Mouse (Mus musculus) megakaryocyte progenitor cell, adult 5-6 weeks (primary cell): ENCODE results near the gene Dcaf6. TPM values are rescaled to one million over a fixed set of nuclear protein-coding genes. Genes with fewer than 3 reads are reported as not detected.
A peak's percentile ranks its signal among the peaks of the same experiment; 100 is the strongest.

ENCODE experiments used
- ATAC-seq: replicated peaks from 2 replicates; pipeline ENCODE4 v1.8.0; 2016; ENCODE audit warnings: mild to moderate bottlenecking, moderate TSS enrichment, inconsistent platforms; ENCODE audit not compliant: poor library complexity
- total RNA-seq, 2 experiments: library from RNA; stranded (forward) in 1 of 2; stranded (reverse) in 1 of 2; fragments of 157-497, 149-512 nt in 1 of 2; fragments of 200-1000 nt in 1 of 2; gene quantifications; 2 replicates each; pipeline versions ENCODE4 v1.2.3 to v1.2.4; 2015 to 2017

The Dcaf6 gene
- total RNA-seq, 2 experiments from 2014 or later, result 8.9 to 12.9 TPM

GRCm38 (mm10) chr1:165426254-165426653, 34.0 kb downstream of the Dcaf6 start:
- peak; percentile 100 for ATAC-seq

- ATAC-seq, result no peak
These were observed 38.8 kb downstream of the Dcaf6 start for GRCm38 (mm10) chr1:165421357-165421915.

GRCm38 (mm10) chr1:165396401-165396805, 63.9 kb downstream of the Dcaf6 start:
- ATAC-seq, result peak; percentile 66

GRCm38 (mm10) chr1:165395940-165396339, 64.3 kb downstream of the Dcaf6 start:
- ATAC-seq, result peak; percentile 84

GRCm38 (mm10) chr1:165394836-165395235, 65.4 kb downstream of the Dcaf6 start:
- ATAC-seq, result peak; percentile 32

- peak; percentile 45 for ATAC-seq
These were observed 67.2 kb downstream of the Dcaf6 start for GRCm38 (mm10) chr1:165393033-165393432.

GRCm38 (mm10) chr1:165388716-165389115, 71.6 kb downstream of the Dcaf6 start:
- peak; percentile 54 for ATAC-seq

- no peak for ATAC-seq
These were observed 73.8 kb downstream of the Dcaf6 start for GRCm38 (mm10) chr1:165386525-165386923.

GRCm38 (mm10) chr1:165385810-165386524, 74.3 kb downstream of the Dcaf6 start:
- 0 out of 2 replicates have a peak, but pooled peaks have one; percentile 39 for ATAC-seq

GRCm38 (mm10) chr1:165373839-165374238, 86.4 kb downstream of the Dcaf6 start:
- ATAC-seq, result no peak

- no peak for ATAC-seq
These were observed 89.3 kb downstream of the Dcaf6 start for GRCm38 (mm10) chr1:165370990-165371389.

GRCm38 (mm10) chr1:165365057-165365456, 95.2 kb downstream of the Dcaf6 start:
- 0 out of 2 replicates have a peak, but pooled peaks have one; percentile 48 for ATAC-seq

GRCm38 (mm10) chr1:165363271-165363670, 97.0 kb downstream of the Dcaf6 start:
- ATAC-seq, result peak; percentile 29; the same call in 1 of the 2 replicates

- ATAC-seq, result peak; percentile 84
These were observed 103.9 kb downstream of the Dcaf6 start for GRCm38 (mm10) chr1:165356347-165356746.

- ATAC-seq, result no peak
These were observed 111.6 kb downstream of the Dcaf6 start for GRCm38 (mm10) chr1:165348627-165349026.

GRCm38 (mm10) chr1:165344453-165344852, 115.8 kb downstream of the Dcaf6 start:
- ATAC-seq, result peak; percentile 61; the same call in 1 of the 2 replicates

- no peak for ATAC-seq
These were observed 118.1 kb downstream of the Dcaf6 start for GRCm38 (mm10) chr1:165342126-165342525.

GRCm38 (mm10) chr1:165332797-165333196, 127.5 kb downstream of the Dcaf6 start:
- ATAC-seq, result peak; percentile 77

- ATAC-seq, result no peak
These were observed 129.4 kb downstream of the Dcaf6 start for GRCm38 (mm10) chr1:165330859-165331258.

- ATAC-seq, result peak; percentile 63
These were observed 131.6 kb downstream of the Dcaf6 start for GRCm38 (mm10) chr1:165328384-165329289.

- ATAC-seq, result no peak
These were observed 132.4 kb downstream of the Dcaf6 start for GRCm38 (mm10) chr1:165327831-165328230.
